Mouse (Mus musculus) spleen, adult 2 months (tissue): Measurements from ENCODE around the gene Rhox12.

ENCODE experiments used
- CTCF ChIP-seq: fragments of 200-500 bp; IDR thresholded peaks from 2 replicates; pipeline ENCODE4 v1.5.1; 2011; ENCODE audit warnings: mild to moderate bottlenecking, inconsistent platforms; ENCODE audit not compliant: insufficient read depth, insufficient read length, insufficient replicate concordance; ENCODE audit errors: extremely low read depth
- POLR2A ChIP-seq: fragments of 200-500 bp; IDR thresholded peaks from 2 replicates; pipeline ENCODE4 v1.6.1; 2011; ENCODE audit warnings: low read depth, low read length, inconsistent platforms

- TF ChIP-seq CTCF (no peak), POLR2A (no peak)
Measured at GRCm38 (mm10) chrX:38120982-38121381, 10.3 kb upstream of the Rhox12 start, which contains the start of gene Rhox13.
